In the genomic region with DNA sequence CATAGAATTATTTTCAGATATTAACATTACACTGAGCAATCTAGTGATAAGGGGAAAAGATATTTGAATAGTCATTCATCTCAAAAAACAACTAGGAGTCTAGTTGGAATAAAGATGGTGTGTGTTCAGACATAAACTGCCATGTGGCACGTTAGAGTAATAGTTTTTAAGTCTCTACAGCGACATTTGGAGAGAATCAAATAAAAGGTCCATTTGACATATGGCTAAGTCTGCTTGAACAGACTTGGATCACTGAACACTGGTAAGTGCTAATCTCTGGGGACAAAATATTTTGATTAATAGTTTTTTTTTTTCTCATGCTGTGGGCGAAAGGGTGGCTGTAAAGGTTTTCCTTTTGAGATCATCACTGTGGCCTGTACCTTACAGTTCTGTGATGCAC, we compare ENCODE assay signal across 34 mouse cellular contexts.
"Had no signal": no experiment of that assay in that cellular context is flagged by ENCODE, and none has a peak within 500 bp of the region (broad histone marks: within the 10 kb centered on the region; RNA-seq: fewer than 3 reads in every experiment).

No protein-coding gene starts in this region.

- ATAC-seq: hindbrain, embryonic 16.5 days; hindbrain, postnatal 0 days; inflammation-experienced regulatory T-cells, adult 6 months; intestine, embryonic 15.5 days; intestine, embryonic 16.5 days; intestine, postnatal 0 days had no signal

- H3K4me2 ChIP-seq: heart, embryonic 12.5 days; heart, embryonic 13.5 days; heart, embryonic 15.5 days; hindbrain, embryonic 12.5 days; hindbrain, embryonic 13.5 days; hindbrain, embryonic 14.5 days; hindbrain, embryonic 15.5 days; intestine, embryonic 15.5 days; kidney, embryonic 15.5 days had no signal

- H3K9me3 ChIP-seq: heart, embryonic 13.5 days; heart, embryonic 15.5 days; hindbrain, embryonic 10.5 days; hindbrain, embryonic 12.5 days; hindbrain, embryonic 13.5 days; hindbrain, embryonic 15.5 days; intestine, embryonic 15.5 days; kidney, embryonic 15.5 days had no signal

- DNase-seq: heart, postnatal 10 days; heart, postnatal 14 days; heart, postnatal 36 days; heart, postnatal 4 days; kidney, adult 11 months; kidney, adult 18-20 months; kidney, adult 2 months; kidney, adult 8-10 months; kidney, adult 9 months; kidney, postnatal 10 days; kidney, postnatal 14 days; kidney, postnatal 25 days; kidney, postnatal 36 days; kidney, postnatal 4 days; layer of hippocampus, adult 9-11 months; layer of hippocampus, postnatal 36 days had no signal

- H3K27ac ChIP-seq: heart, embryonic 13.5 days; heart, embryonic 15.5 days; hindbrain, embryonic 10.5 days; hindbrain, embryonic 12.5 days; hindbrain, embryonic 13.5 days; hindbrain, embryonic 14.5 days; hindbrain, embryonic 15.5 days; hindbrain, postnatal 0 days; intestine, embryonic 15.5 days; kidney, embryonic 15.5 days; kidney, postnatal 0 days; layer of hippocampus, adult 2 months; left cerebral cortex, adult 2 months had no signal

- H3K9ac ChIP-seq: heart, embryonic 12.5 days; heart, embryonic 13.5 days; heart, embryonic 15.5 days; hindbrain, embryonic 12.5 days; hindbrain, embryonic 13.5 days; hindbrain, embryonic 14.5 days; hindbrain, embryonic 15.5 days; intestine, embryonic 15.5 days; kidney, embryonic 15.5 days had no signal

- H3K36me3 ChIP-seq: heart, embryonic 15.5 days; hindbrain, embryonic 10.5 days; hindbrain, embryonic 12.5 days; hindbrain, embryonic 13.5 days; hindbrain, embryonic 15.5 days; kidney, embryonic 15.5 days had no signal

- H3K4me3 ChIP-seq: heart, embryonic 12.5 days; heart, embryonic 13.5 days; heart, embryonic 15.5 days; hindbrain, embryonic 10.5 days; hindbrain, embryonic 12.5 days; hindbrain, embryonic 13.5 days; hindbrain, embryonic 15.5 days; intestine, embryonic 15.5 days; kidney, embryonic 15.5 days; layer of hippocampus, adult 2 months; left cerebral cortex, adult 2 months had no signal

- H3K27me3 ChIP-seq: heart, embryonic 12.5 days; heart, embryonic 13.5 days; heart, embryonic 15.5 days; hindbrain, embryonic 12.5 days; hindbrain, embryonic 13.5 days; hindbrain, embryonic 15.5 days; intestine, embryonic 15.5 days; kidney, embryonic 15.5 days had no signal

- H3K4me1 ChIP-seq: hindbrain, embryonic 10.5 days; hindbrain, embryonic 12.5 days; hindbrain, embryonic 13.5 days; hindbrain, embryonic 15.5 days; intestine, embryonic 15.5 days had no signal
